Mouse (Mus musculus) left cerebral cortex, adult 9 months (tissue): ENCODE measurements around the gene Zfp263.
A peak's percentile ranks its signal among the peaks of the same experiment; 100 is the strongest.

Experiments
- DNase-seq, 2 experiments: peaks; one replicate each; pipeline ENCODE4 v3.0.0; 2022; ENCODE audit warnings: low spot score in 2 of 2

Zfp263 gene

GRCm38 (mm10) chr16:3743503-3744185 is at the start of gene Zfp263:
Gene Zfp263 (plus strand): TSS chr16:3744093.
- peak; percentile 90 to 95 for DNase-seq

DNA sequence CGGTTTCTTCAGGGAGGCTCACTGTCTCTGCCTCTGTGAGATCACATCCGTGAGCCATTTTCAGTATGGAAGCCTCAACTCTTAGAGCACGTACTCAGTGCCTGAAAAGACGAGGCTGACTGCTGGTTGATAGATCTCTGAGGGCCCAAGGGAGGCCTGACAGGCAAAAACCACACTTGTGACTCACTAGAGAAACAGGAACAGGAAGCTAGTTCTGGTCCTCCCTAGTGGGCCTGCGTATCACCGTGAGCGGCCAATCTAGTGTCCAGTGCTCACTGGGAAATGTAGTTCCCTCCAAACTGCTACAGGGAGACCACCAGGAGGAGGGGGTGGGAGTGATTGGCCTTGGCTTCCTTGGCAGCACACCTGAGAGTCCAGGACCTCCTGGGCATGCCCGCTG is 44.6 kb upstream of the Zfp263 start:
- DNase-seq = no peak

DNA sequence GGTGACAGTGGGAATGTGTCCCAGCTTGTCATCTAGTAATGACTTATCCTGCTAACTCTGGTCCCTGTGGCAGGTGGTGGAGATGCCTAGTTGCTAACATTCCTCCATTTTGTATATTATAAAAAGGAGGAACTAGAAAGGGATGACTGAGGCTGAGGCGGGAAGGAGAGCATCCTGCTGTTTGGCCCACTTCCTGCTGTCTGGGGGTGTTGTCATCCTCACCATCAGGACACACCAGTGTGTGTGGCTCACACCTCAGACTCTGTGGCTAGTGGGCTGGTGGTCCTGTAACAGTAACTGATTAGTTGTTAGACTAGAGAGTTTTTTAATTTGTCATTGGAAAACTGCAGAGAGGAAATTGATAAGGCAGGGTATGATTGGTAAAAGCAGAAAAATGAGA is 43.0 kb upstream of the Zfp263 start:
- DNase-seq = no peak

GRCm38 (mm10) chr16:3706680-3707079 is 37.2 kb upstream of the Zfp263 start:
- DNase-seq = no peak

DNA sequence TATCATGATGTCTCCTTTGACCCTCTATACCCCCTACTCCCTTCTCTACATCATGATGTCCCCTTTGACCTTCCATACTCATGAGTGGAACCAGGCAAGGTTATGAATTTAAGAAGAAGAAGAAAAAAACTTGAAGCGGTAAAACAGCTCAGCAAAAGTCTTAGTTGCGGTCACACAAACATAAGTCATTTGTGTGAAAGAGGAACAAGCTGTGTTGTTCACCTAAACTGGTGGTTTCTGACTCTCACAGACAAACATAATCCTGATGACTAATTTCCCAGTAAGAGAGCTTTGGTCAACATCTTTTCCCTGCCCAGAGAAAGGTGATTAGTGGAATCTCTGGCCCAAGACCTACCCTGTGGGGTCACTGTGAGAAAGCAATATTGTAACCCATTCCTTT is 29.2 kb upstream of the Zfp263 start:
- no peak for DNase-seq

GRCm38 (mm10) chr16:3717980-3718379 is 25.9 kb upstream of the Zfp263 start, which contains the start of gene Mefv:
Gene Mefv (minus strand): TSS chr16:3718097.
- DNase-seq = no peak

- no peak for DNase-seq
These were observed 20.7 kb upstream of the Zfp263 start for GRCm38 (mm10) chr16:3723231-3723630.

DNA sequence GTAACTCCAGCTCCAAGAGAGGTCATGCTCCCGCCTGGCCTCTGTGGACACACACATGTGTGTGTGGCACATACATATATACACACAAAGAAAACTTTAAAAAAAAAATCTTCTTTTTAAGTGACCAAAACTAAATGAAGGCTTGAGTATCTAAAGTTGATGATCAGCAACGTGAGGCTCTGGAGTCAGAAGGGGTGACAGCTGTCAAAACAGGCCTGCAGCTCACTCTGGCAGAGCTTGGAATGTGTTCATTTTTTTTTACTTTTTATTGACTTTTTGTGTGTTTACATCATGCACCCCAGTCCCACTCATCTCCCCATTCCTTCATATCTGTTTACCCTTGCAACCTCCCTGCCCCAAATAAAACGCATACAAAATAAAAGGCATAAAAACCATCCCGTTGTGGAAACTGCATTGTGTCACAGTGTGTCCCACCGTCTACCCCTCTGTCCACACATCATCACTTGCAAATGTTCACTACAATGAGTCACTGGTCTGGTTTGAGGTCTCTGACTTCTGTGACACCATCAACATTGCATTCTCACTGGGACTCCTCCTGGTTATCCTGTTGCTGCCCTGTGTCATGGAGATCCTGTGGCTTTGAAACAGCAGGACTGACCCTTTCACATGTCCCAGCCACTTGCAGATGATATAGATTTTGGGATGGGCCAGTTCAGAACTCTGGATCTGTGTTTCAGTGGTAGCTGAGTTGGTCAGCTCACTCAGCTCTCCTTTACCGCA is 15.7 kb upstream of the Zfp263 start:
- no peak for DNase-seq

GRCm38 (mm10) chr16:3732612-3733011 is 11.3 kb upstream of the Zfp263 start:
- DNase-seq = no peak

- DNase-seq = no peak
These were observed 10.6 kb upstream of the Zfp263 start for GRCm38 (mm10) chr16:3733198-3733732.

GRCm38 (mm10) chr16:3742466-3742865 is 1.4 kb upstream of the Zfp263 start:
- DNase-seq = peak in 1 of 2 experiments; percentile 4

- DNase-seq = no peak
These were observed 350 bp downstream of the Zfp263 start for GRCm38 (mm10) chr16:3744186-3744700.

DNA sequence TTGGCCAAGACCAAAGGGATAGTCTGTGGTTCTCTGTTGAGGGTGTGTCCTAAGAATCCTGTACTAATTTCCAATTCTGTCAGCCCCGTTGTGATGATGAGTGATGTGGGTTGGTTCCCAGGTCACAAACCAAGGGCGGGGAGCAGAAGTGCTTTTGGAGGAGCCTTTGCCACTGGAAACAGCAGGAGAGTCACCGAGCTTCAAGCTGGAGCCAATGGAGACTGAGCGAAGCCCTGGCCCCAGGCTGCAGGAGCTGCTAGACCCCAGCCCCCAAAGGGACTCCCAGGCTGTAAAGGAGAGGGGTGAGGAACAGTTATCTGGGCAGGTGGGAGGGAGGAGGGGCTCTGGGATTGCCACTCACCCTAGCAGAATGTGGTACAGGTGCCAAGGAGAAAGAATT is 1.8 kb downstream of the Zfp263 start:
- DNase-seq = no peak

DNA sequence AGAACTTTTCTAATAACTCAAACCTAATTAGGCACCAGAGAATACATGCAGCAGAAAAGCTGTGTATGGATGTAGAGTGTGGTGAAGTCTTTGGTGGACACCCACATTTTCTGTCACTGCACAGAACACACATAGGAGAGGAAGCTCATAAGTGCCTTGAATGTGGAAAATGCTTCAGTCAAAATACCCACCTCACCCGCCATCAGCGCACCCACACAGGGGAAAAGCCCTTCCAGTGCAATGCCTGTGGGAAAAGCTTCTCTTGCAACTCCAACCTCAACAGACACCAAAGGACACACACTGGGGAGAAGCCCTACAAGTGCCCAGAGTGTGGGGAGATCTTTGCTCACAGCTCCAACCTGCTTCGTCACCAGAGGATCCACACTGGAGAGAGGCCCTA is 5.1 kb downstream of the Zfp263 start:
- no peak for DNase-seq

GRCm38 (mm10) chr16:3771603-3772002 is 27.7 kb downstream of the Zfp263 start:
- no peak for DNase-seq

- DNase-seq = no peak
These were observed 32.5 kb downstream of the Zfp263 start for GRCm38 (mm10) chr16:3776365-3776764.

DNA sequence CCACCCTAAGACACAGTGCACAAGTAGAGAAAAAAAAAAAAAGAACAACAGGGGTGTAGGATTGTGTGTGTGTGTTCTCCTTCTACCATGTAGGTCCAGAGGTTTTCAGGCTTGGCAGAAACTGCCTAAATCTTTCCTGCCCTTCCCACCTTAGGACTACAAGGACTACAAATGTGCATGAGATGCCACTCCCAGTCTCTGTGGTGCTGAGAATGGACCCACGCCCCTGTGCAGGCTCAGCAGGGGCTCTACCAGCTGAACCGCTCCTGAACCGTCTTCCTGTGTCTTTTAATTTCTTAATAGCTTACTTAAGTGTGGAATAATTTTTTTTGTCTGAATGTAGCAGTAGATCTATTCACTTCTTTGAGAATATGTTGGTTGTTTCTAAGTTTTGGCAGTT is 34.1 kb downstream of the Zfp263 start:
- DNase-seq = no peak

DNA sequence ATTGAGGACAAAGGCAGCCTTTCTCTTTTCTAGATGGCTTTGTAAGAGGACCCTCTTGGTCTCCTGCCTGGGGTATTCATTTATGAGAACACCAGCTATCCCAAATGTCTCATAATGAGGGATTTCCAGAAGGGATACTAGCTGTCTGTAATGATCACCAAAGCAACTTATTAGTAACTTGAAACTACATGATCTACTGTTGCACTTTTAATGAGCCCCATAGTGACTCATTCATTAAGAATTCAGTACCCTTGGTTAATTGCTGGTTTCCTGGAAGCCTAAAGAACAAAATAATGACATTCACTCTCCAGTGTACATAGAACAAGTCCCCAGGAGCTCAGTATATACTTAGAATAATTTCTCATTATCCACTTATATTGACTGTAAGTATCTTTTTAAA is 37.3 kb downstream of the Zfp263 start:
- DNase-seq = no peak

GRCm38 (mm10) chr16:3788394-3788793 is 44.5 kb downstream of the Zfp263 start:
- DNase-seq = no peak
